Mouse (Mus musculus) brain, embryonic 14.5 days (tissue): ENCODE data around the gene Arid1a.

ENCODE experiments used
- CTCF ChIP-seq: fragments of 200-500 bp; IDR thresholded peaks from 2 replicates; pipeline ENCODE4 v1.5.1; 2012; ENCODE audit warnings: inconsistent platforms, mild to moderate bottlenecking, moderate library complexity, borderline replicate concordance; ENCODE audit not compliant: insufficient read depth, insufficient read length; ENCODE audit errors: extremely low read depth
- POLR2A ChIP-seq: fragments of 200-500 bp; IDR thresholded peaks from 2 replicates; pipeline ENCODE4 v1.6.1; 2012; ENCODE audit warnings: mild to moderate bottlenecking, inconsistent platforms, borderline replicate concordance; ENCODE audit not compliant: poor library complexity, insufficient read depth, insufficient read length, severe bottlenecking; ENCODE audit errors: extremely low read depth

GRCm38 (mm10) chr4:133753375-133754190 is 3.0 kb downstream of the Arid1a start:
- peak; percentile 60 for TF ChIP-seq POLR2A
- no peak for TF ChIP-seq CTCF
